Mouse (Mus musculus) thymus, postnatal 0 days (tissue): ENCODE measurements around the gene Gm21190. TPM values are rescaled to one million over a fixed set of nuclear protein-coding genes. Genes with fewer than 3 reads are reported as not detected.
"Not testable (repeated sequence)": the region's sequence is repeated elsewhere in the genome, so short reads cannot be mapped to it uniquely, and the experiment has no call there.

Source experiments
- DNase-seq: peaks from one replicate; pipeline ENCODE4 v3.0.0-alpha.2; 2015; ENCODE audit warnings: low spot score
- polyA plus RNA-seq: library from polyadenylated mRNA; unstranded; fragments of >200 nt; fragmentation: Nextera tagmentation; extraction: Ambion mirVana; gene quantifications from 2 replicates; pipeline ENCODE4 v1.2.1, GENCODE M21; 2015

Gm21190 gene
- polyA plus RNA-seq = 0.17 and 0.27 TPM in 2 replicates

- not testable (repeated sequence) for DNase-seq
Observed at GRCm38 (mm10) chr5:15529122-15529521, at the start of gene Gm21190. Gene Gm21190, minus strand, starts transcription at chr5:15529222.

GRCm38 (mm10) chr5:15577033-15577432 lies 48.0 kb upstream of the Gm21190 start, which contains the start of gene Gm21083:
Gene Gm21083, plus strand, starts transcription at chr5:15577333.
- not testable (repeated sequence) for DNase-seq

- DNase-seq = not testable (repeated sequence)
Observed at GRCm38 (mm10) chr5:15573735-15574134, 44.7 kb upstream of the Gm21190 start.

DNA sequence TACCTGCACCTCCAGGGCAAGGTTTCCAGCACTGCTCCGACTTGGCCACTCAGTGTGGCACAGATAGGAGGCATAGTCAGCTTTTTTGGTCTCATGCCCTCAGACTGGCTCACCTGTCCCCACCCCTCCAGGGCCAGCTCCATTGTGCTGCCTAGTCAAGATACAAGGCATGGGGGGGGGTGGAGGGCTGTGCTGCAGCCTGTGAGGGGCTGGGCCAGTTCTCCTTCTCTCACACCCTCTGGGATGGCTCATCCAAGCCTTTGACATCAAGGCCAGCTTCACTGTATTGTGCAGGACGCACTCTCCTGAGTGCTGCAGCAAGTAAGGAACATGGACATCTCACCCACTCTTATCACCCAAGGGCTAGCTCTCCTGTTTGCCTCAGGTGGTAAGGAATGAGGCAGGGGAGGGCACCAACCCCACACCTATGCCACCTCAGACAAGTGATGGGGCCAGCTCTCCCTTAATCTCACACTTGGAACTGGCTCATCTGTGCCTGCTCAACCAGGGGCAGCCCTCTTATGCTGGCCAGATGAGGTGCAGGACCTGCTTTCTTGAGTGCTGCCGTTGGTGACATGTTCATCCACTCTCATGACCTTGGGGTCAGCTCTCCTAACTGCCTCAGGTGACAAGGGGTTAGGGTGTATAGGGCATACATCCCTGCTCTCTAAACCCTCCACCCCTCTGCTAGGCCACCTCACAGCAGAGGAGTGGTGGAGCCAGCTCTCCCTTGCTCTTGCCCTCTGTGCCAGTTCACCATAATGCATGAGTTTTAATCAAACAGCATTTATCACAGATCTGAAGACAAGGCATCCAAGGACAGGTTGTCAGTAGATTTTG lies 32.6 kb upstream of the Gm21190 start:
- DNase-seq = not testable (repeated sequence)

DNA sequence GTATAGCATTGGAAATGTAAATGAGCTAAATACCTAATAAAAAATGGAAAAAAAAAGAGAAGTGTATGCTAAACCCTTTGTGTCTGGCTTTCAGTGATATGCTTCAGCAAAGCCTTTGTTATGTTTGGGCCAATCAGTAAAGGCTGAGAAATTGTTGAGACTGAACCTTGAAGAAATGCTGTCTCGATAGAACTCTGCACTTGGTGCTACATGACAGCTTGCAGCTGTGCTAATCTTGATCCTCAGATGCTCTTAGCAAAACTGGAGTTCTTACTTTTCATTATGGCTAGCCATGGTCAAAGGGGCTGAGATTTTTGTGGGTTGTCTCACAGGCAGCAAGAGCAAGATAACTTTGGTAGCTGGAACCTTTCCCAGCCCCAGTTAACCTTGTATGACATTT lies 29.6 kb upstream of the Gm21190 start:
- DNase-seq = not testable (repeated sequence)

GRCm38 (mm10) chr5:15549606-15550005 lies 20.6 kb upstream of the Gm21190 start:
- DNase-seq = not testable (repeated sequence)

DNA sequence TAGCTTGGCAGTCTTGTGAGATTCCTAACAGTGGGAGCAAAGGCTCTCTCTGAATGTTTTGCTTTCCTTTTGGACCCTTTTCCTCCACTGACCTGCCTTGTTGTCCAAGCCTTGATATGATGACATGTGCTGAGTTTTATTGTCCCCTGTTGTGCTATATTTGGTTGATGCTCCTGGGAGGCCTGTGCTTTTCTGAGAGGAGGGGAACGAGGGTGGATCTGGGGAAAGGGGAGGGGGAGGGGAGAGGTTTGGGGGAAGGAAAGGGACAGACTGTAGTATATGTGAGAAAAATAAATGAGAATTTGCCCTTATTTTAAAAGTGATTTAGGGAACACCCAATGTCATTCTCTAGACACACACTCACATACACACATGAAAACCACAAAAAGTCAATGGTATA lies 20.1 kb upstream of the Gm21190 start:
- peak; percentile 9 for DNase-seq

GRCm38 (mm10) chr5:15548642-15549041 lies 19.6 kb upstream of the Gm21190 start:
- DNase-seq = not testable (repeated sequence)

GRCm38 (mm10) chr5:15522470-15522869 lies 6.6 kb downstream of the Gm21190 start:
- DNase-seq = not testable (repeated sequence)

DNA sequence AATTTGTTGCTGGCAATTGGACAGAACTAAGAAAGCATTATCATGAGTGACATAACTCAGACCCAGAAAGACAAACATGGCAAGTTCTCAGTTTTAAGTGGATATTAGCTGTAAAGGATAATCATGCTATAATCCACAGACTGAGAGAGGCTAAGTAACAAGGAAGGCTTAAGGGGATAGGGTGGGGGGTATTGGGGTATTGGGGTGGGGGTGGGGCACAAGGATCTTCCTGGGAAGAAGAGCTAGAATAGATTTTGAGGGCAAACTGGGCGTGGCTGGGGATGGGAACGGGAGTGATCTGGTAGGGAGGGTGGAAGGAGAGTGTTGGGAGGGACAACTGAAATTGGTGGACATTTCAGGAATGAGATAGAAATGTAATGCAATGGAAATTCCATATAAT lies 7.0 kb downstream of the Gm21190 start:
- not testable (repeated sequence) for DNase-seq

- peak; percentile 1 for DNase-seq
Observed at GRCm38 (mm10) chr5:15520418-15520817, 8.6 kb downstream of the Gm21190 start.

GRCm38 (mm10) chr5:15517150-15517549 lies 11.9 kb downstream of the Gm21190 start:
- DNase-seq = not testable (repeated sequence)

GRCm38 (mm10) chr5:15512236-15512635 lies 16.8 kb downstream of the Gm21190 start:
- DNase-seq = not testable (repeated sequence)

- not testable (repeated sequence) for DNase-seq
Observed at GRCm38 (mm10) chr5:15509911-15510310, 19.1 kb downstream of the Gm21190 start.

DNA sequence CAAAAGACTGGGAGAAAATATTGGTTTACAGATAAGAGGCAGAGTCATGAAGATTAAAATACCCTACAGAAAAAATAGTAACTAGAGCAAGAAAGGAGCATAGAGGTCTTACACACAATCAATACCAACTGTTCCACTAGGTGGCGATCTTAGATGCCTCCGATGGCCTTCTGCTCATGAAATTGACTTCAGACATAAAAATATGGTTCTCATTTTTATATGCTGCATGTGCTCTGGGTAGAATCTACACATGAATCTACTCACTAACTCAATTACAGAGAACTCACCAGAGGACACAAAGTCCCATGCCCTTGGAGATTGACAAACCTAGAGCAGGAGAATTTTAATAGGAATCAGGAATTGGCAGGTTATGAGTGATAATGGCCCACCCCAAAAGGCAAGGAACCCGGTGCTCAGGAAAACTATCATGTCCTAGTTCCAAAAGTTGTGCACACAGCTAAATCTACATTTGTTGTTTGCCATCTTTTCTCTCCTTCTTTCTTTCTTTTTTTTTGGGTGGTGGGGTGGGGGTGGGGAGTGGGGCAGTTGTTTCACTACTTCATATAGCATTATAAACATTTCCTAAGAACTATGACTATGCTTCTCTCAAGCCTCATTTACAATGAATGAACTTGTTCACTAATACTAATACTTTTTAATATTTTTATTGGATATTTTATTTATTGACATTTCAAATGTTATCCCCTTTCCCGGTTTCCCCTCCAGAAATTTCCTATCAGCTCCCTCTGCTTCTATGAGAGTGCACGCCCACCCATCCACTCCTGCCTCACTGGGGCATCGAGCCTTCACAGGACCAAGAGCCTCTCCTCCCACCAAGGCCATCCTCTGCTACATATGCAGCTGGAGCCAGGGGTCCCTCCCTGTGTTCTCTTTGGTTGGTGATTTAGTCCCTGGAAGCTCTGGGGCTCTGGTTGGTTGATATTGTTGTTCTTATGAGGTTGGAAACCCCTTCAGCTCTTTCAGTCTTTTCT lies 20.3 kb downstream of the Gm21190 start:
- DNase-seq = peak; percentile 16

- DNase-seq = peak; percentile 17
Observed at GRCm38 (mm10) chr5:15507757-15508459, 21.1 kb downstream of the Gm21190 start.

GRCm38 (mm10) chr5:15507309-15507619 lies 21.8 kb downstream of the Gm21190 start:
- DNase-seq = no peak

DNA sequence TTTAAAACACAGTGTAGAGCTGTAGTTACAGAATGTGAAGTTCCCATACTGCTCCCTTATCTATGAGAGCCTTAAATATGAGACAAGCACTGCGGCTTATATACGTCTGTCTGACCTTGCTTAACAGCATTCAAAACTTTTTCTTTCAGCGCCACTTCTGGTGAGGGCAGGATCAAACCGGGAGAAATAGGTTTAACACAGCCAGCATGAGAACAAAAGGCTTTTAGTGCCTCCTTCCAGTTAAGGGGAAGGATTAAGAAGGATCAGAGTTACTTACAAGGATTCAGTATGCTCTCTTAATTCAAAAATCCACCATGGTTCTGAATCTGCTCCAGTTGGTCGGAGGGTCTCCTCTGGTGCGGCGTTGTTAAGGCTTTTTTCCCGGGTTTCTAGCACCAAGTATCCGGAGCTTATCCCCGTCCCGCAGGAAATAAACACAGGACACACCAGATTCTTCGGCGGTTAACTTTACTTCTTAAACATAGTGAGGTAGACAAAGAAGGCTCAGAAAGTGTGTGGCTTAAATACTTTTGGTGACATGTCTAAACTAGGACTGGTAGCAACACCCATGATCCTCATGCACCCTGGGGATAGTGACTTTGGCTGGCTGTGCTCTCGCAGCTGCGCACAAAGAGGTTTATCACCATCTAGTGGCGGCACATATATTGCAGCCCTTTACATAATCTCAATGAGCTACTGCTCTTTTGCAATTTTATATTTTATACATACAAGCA lies 22.3 kb downstream of the Gm21190 start:
- DNase-seq = peak; percentile 48

- DNase-seq = not testable (repeated sequence)
Observed at GRCm38 (mm10) chr5:15498774-15499400, 30.1 kb downstream of the Gm21190 start.

GRCm38 (mm10) chr5:15498350-15498749 lies 30.7 kb downstream of the Gm21190 start:
- not testable (repeated sequence) for DNase-seq
